Mouse (Mus musculus) heart, postnatal 0 days (tissue): ENCODE measurements around the gene Adra2b.

Source experiments
- CTCF ChIP-seq: IDR thresholded peaks from 2 replicates; pipeline ENCODE4 v1.5.1; 2016; ENCODE audit warnings: antibody characterized with exemption, control low read depth, low read depth
- EP300 ChIP-seq: IDR thresholded peaks from 2 replicates; pipeline ENCODE4 v1.6.1; 2016; ENCODE audit warnings: antibody characterized with exemption, low read depth

DNA sequence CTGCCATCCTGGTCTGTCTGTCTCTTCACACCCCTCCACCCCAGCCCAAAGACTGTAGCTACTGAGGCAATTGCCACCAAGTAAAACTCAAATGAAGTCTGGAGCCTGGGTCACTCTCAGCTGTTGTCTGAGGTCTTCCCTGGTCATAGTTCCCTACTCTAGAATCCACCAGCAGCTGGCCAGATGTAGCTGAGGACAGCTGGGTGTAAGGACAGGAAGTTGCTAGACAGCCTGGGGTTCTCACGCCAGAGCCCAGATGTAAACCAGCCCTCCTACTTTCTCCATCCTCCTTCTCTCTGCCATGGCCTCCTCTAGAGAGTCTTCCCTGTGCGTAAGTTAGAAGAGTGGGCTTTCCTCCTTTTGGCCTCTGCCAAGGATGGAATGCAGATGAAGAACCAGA lies 24.5 kb downstream of the Adra2b start:
- TF ChIP-seq EP300 = no peak
- TF ChIP-seq CTCF = no peak
